Mouse (Mus musculus) myocyte (in vitro differentiated cells): ENCODE data around the gene Itpkb. TPM values are rescaled to one million over a fixed set of nuclear protein-coding genes. Genes with fewer than 3 reads are reported as not detected.
A peak's percentile ranks its signal among the peaks of the same experiment; 100 is the strongest.

Experiments
- H3K27me3 ChIP-seq: one replicate; pipeline ENCODE4 v1.6.1; 2011; ENCODE audit not compliant: control insufficient read depth, insufficient read depth, insufficient read length
- H3K36me3 ChIP-seq: one replicate; pipeline ENCODE4 v1.6.1; 2011; ENCODE audit not compliant: control insufficient read depth, insufficient read depth
- H3K4me2 ChIP-seq: one replicate; pipeline ENCODE4 v1.6.1; 2011; ENCODE audit warnings: low read depth, control low read depth
- H3K4me3 ChIP-seq: one replicate; pipeline ENCODE4 v1.5.1; 2011; ENCODE audit warnings: mild to moderate bottlenecking, control low read depth, moderate library complexity
- H3K79me2 ChIP-seq: one replicate; pipeline ENCODE4 v1.6.1; 2011; ENCODE audit not compliant: control insufficient read depth, insufficient read depth
- H3ac ChIP-seq: one replicate; pipeline ENCODE4 v1.6.1; 2011; ENCODE audit not compliant: control insufficient read depth, insufficient read length
- CEBPB ChIP-seq: IDR thresholded peaks from 2 replicates; pipeline ENCODE4 v1.6.1; 2011; ENCODE audit warnings: mild to moderate bottlenecking, moderate library complexity; ENCODE audit not compliant: poor library complexity, insufficient read depth, severe bottlenecking
- E2F4 ChIP-seq: IDR thresholded peaks from one replicate; pipeline ENCODE4 v1.6.1; 2011; ENCODE audit warnings: mild to moderate bottlenecking, control low read depth, moderate library complexity; ENCODE audit not compliant: insufficient read depth
- MAX ChIP-seq: IDR thresholded peaks from one replicate; pipeline ENCODE4 v1.6.1; 2011; ENCODE audit warnings: low read depth, mild to moderate bottlenecking, control low read depth
- MYOD1 ChIP-seq, 3 experiments: IDR thresholded peaks; one replicate each; pipeline ENCODE4 v1.6.1; 2011; ENCODE audit warnings: control low read depth in 2 of 3, low read depth in 2 of 3, mild to moderate bottlenecking in 2 of 3, moderate library complexity in 1 of 3; ENCODE audit not compliant: insufficient read length in 2 of 3, control insufficient read depth in 1 of 3
- MYOG ChIP-seq, 3 experiments: IDR thresholded peaks; one replicate each; pipeline ENCODE4 v1.6.1; 2011; ENCODE audit warnings: control low read depth in 2 of 3, low read depth in 2 of 3, mild to moderate bottlenecking in 2 of 3; ENCODE audit not compliant: insufficient read length in 2 of 3, control insufficient read depth in 1 of 3, insufficient read depth in 1 of 3
- POLR2A ChIP-seq: IDR thresholded peaks from one replicate; pipeline ENCODE4 v1.6.1; 2011; ENCODE audit warnings: low read depth, mild to moderate bottlenecking, control low read depth, moderate library complexity; ENCODE audit not compliant: insufficient read length
- POLR2AphosphoS2 ChIP-seq: IDR thresholded peaks from one replicate; pipeline ENCODE4 v1.6.1; 2011; ENCODE audit warnings: low read depth, control low read depth; ENCODE audit not compliant: insufficient read length
- REST ChIP-seq: IDR thresholded peaks from one replicate; pipeline ENCODE4 v1.6.1; 2011; ENCODE audit warnings: mild to moderate bottlenecking, control low read depth, moderate library complexity; ENCODE audit not compliant: insufficient read depth, insufficient read length
- SRF ChIP-seq: IDR thresholded peaks from one replicate; pipeline ENCODE4 v1.6.1; 2011; ENCODE audit warnings: low read depth; ENCODE audit not compliant: control insufficient read depth, insufficient read length
- TCF12 ChIP-seq: IDR thresholded peaks from one replicate; pipeline ENCODE4 v1.6.1; 2011; ENCODE audit warnings: mild to moderate bottlenecking, control low read depth; ENCODE audit not compliant: poor library complexity, insufficient read depth, severe bottlenecking
- TCF3 ChIP-seq: IDR thresholded peaks from one replicate; pipeline ENCODE4 v1.6.1; 2011; ENCODE audit warnings: low read depth, control low read depth; ENCODE audit not compliant: insufficient read length
- USF1 ChIP-seq: IDR thresholded peaks from one replicate; pipeline ENCODE4 v1.6.1; 2011; ENCODE audit warnings: low read depth, mild to moderate bottlenecking, control low read depth, moderate library complexity
- polyA plus RNA-seq: library from polyadenylated mRNA; unstranded; fragments of >200 nt; fragmentation: generic; extraction: Trizol; gene quantifications from one replicate; pipeline ENCODE4 v1.2.1, GENCODE M21; 2012; ENCODE audit warnings: missing spikeins

Gene Itpkb
- polyA plus RNA-seq, 1 experiment = 1.1 TPM

- H3K79me2 ChIP-seq = no peaks in the 10 kb centered on the region
- peaks cover 6% of the 10 kb centered on the region for H3K27me3 ChIP-seq
- no peaks in the 10 kb centered on the region for H3K36me3 ChIP-seq
- H3K4me2 ChIP-seq = peak overlapping the region; percentile 24
- TF ChIP-seq MYOD1 (IDR thresholded peaks at IDR 0.05; ENCODE audit: control insufficient read depth in 1 of 3, insufficient read length in 2 of 3, low read depth in 2 of 3) (no peak), CEBPB (no peak), SRF (no peak), POLR2AphosphoS2 (no peak), TCF3 (no peak), POLR2A (no peak), MYOG (IDR thresholded peaks at IDR 0.05; ENCODE audit: control insufficient read depth in 1 of 3, insufficient read depth in 1 of 3, insufficient read length in 2 of 3, low read depth in 2 of 3) (no peak), E2F4 (no peak), REST (no peak), TCF12 (no peak), USF1 (no peak), MAX (no peak)
- H3K4me3 ChIP-seq = no peak overlapping the region
- H3ac ChIP-seq = no peak overlapping the region
Measured at GRCm38 (mm10) chr1:180403694-180404606, 73.7 kb downstream of the Itpkb start.

GRCm38 (mm10) chr1:180404706-180405105 lies 74.4 kb downstream of the Itpkb start:
- peaks cover 6% of the 10 kb centered on the region for H3K27me3 ChIP-seq
- H3ac ChIP-seq = no peak overlapping the region
- H3K36me3 ChIP-seq = no peaks in the 10 kb centered on the region
- H3K79me2 ChIP-seq = no peaks in the 10 kb centered on the region
- no peak overlapping the region for H3K4me2 ChIP-seq
- H3K4me3 ChIP-seq = no peak overlapping the region
- TF ChIP-seq POLR2A (no peak), POLR2AphosphoS2 (no peak), MYOD1 (IDR thresholded peaks at IDR 0.05; ENCODE audit: control insufficient read depth in 1 of 3, insufficient read length in 2 of 3, low read depth in 2 of 3) (no peak), USF1 (no peak), SRF (no peak), E2F4 (no peak), MAX (no peak), MYOG (IDR thresholded peaks at IDR 0.05; ENCODE audit: control insufficient read depth in 1 of 3, insufficient read depth in 1 of 3, insufficient read length in 2 of 3, low read depth in 2 of 3) (no peak), REST (no peak), TCF3 (no peak), TCF12 (no peak)

GRCm38 (mm10) chr1:180405576-180406335 lies 75.5 kb downstream of the Itpkb start:
- Histone ChIP-seq H3K4me2 (no peak overlapping the region), H3K36me3 (no peaks in the 10 kb centered on the region), H3K79me2 (no peaks in the 10 kb centered on the region), H3K4me3 (no peak overlapping the region), H3ac (no peak overlapping the region), H3K27me3 (peaks cover 11% of the 10 kb centered on the region)
- TF ChIP-seq CEBPB = no peak
- no peak for TF ChIP-seq MYOG (IDR thresholded peaks at IDR 0.05; ENCODE audit: control insufficient read depth in 1 of 3, insufficient read depth in 1 of 3, insufficient read length in 2 of 3, low read depth in 2 of 3)
- no peak for TF ChIP-seq REST
- TF ChIP-seq MYOD1 (IDR thresholded peaks at IDR 0.05; ENCODE audit: control insufficient read depth in 1 of 3, insufficient read length in 2 of 3, low read depth in 2 of 3) = no peak
- TF ChIP-seq USF1 = no peak
- no peak for TF ChIP-seq POLR2A
- TF ChIP-seq TCF3 = no peak

- no peak overlapping the region for H3K4me2 ChIP-seq
- H3K4me3 ChIP-seq = no peak overlapping the region
- peaks cover 8% of the 10 kb centered on the region for H3K27me3 ChIP-seq
- TF ChIP-seq SRF = no peak
- no peak for TF ChIP-seq POLR2A
- TF ChIP-seq TCF3 = no peak
- no peak for TF ChIP-seq MAX
- no peak for TF ChIP-seq CEBPB
- no peak for TF ChIP-seq POLR2AphosphoS2
- no peak for TF ChIP-seq TCF12
- no peak for TF ChIP-seq MYOG (IDR thresholded peaks at IDR 0.05; ENCODE audit: control insufficient read depth in 1 of 3, insufficient read depth in 1 of 3, insufficient read length in 2 of 3, low read depth in 2 of 3)
- TF ChIP-seq MYOD1 (IDR thresholded peaks at IDR 0.05; ENCODE audit: control insufficient read depth in 1 of 3, insufficient read length in 2 of 3, low read depth in 2 of 3) = no peak
- no peak for TF ChIP-seq REST
- TF ChIP-seq E2F4 = no peak
- no peak for TF ChIP-seq USF1
- H3K36me3 ChIP-seq = no peaks in the 10 kb centered on the region
- no peaks in the 10 kb centered on the region for H3K79me2 ChIP-seq
- H3ac ChIP-seq = no peak overlapping the region
Measured at GRCm38 (mm10) chr1:180406336-180407035, 76.2 kb downstream of the Itpkb start.
